ENCODE assay signal across 8 mouse cellular contexts in the genomic region with DNA sequence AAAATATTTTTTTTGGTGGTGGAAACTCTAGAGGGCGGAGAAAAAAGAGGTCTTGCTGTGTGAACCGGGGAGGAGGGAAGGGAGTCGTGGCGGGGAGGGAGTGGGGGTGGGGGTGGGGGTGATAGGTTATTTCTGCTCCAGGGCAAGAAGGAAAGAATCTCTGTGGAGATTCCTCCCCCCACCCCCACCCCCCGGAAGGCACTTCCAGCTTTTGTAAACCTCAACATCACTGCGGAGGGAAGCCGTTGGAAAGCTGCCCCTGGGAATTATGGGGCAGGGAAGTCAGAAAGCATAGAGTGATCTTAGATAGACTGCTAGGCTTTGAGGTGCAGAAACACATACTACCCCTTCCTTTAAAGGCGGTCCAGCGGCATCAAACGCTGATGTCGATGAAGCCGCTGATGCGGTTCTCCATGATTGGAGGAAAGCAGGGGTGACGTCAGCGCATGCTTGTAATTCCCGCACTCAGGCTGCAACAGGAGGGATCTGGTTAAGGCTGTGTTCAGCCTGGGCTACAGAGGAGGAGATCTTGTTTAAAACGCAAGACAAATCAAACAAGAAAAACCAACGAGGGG.
DNase-seq lines count a peak whose midpoint lies in the region; ATAC-seq and TF ChIP-seq lines count a peak whose summit lies in the region.

No protein-coding gene starts in this region.

- no peak for TF ChIP-seq CTCF in MEL (IDR thresholded peaks at IDR 0.05 in 2 of 3, conservative IDR thresholded peaks at IDR 0.05 in 1 of 3; ENCODE audit: control insufficient read depth in 1 of 3, insufficient read depth in 1 of 3, low read depth in 2 of 3, low read length in 3 of 3, poor library complexity in 1 of 3, severe bottlenecking in 1 of 3)
- TF ChIP-seq CTCF in lung, adult 2 months (IDR thresholded peaks at IDR 0.05; ENCODE audit: insufficient read depth, low read length): no peak

- peak overlapping the region; percentile 77 to 90 for H3K4me3 ChIP-seq in MEL (ENCODE audit: control insufficient read depth in 1 of 2, insufficient read depth in 1 of 2, low read depth in 2 of 2, low read length in 2 of 2)
- peak overlapping the region; percentile 60 for H3K4me3 ChIP-seq in hindbrain, embryonic 10.5 days
- H3K4me3 ChIP-seq in lung, adult 2 months (replicated peaks; ENCODE audit: extremely low read depth, low read depth, low read length): peak overlapping the region; percentile 60
- H3K4me3 ChIP-seq in neural tube, embryonic 15.5 days (replicated peaks): peak overlapping the region; percentile 51

- peak; percentile 87 for DNase-seq in MEL (ENCODE audit: low read depth, low spot score)
- peak; percentile 85 to 93 for DNase-seq in cerebellum, adult 18-20 months
- DNase-seq in hindbrain, embryonic 10.5 days (ENCODE audit: low spot score): peak; percentile 86
- DNase-seq in layer of hippocampus, adult 8-10 months (ENCODE audit: low spot score in 2 of 2): peak; percentile 77 to 80
- DNase-seq in lung, adult 2 months: peak; percentile 51
- peak; percentile 29 for DNase-seq in thymus, postnatal 25 days

- ATAC-seq in frontal cortex, adult (ENCODE audit: low TSS enrichment): peak; percentile 89
- ATAC-seq in neural tube, embryonic 15.5 days (ENCODE audit: low FRiP score): peak; percentile 96

- WGBS in hindbrain, embryonic 10.5 days: under 1% methylated on average over 18 of the region's 18 CpGs
- 3% methylated on average over 18 of the region's 18 CpGs for WGBS in lung, adult 2 months
- WGBS in neural tube, embryonic 15.5 days: 6% methylated on average over 18 of the region's 18 CpGs

- peak overlapping the region; percentile 57 for H3K27ac ChIP-seq in MEL (ENCODE audit: control insufficient read depth, low read depth, low read length)
- peak overlapping the region; percentile 88 for H3K27ac ChIP-seq in hindbrain, embryonic 10.5 days
- H3K27ac ChIP-seq in neural tube, embryonic 15.5 days (replicated peaks): peak overlapping the region; percentile 74

- peak in 1 of 2 experiments; percentile 59; a peak in 2 of 4 replicates for TF ChIP-seq POLR2A in MEL (IDR thresholded peaks at IDR 0.05; ENCODE audit: control insufficient read depth in 1 of 2, insufficient read depth in 1 of 2, low read depth in 1 of 2, low read length in 2 of 2, poor library complexity in 1 of 2)
- 0 out of 2 replicates have a peak, but pooled peaks have one; percentile 35 for TF ChIP-seq POLR2A in lung, adult 2 months (IDR thresholded peaks at IDR 0.05; ENCODE audit: borderline replicate concordance, extremely low read depth, low read depth, low read length)

- H3K4me1 ChIP-seq in MEL (ENCODE audit: control insufficient read depth in 1 of 2, insufficient read depth in 2 of 2, low read length in 2 of 2): peaks cover 8 to 30% of the 10 kb centered on the region in 2 experiments; a peak in 3 of 4 replicates
- H3K4me1 ChIP-seq in hindbrain, embryonic 10.5 days (replicated peaks): peaks cover 16% of the 10 kb centered on the region
- peaks cover 2% of the 10 kb centered on the region; the same call in 1 of the 2 replicates for H3K4me1 ChIP-seq in lung, adult 2 months (ENCODE audit: control insufficient read depth, insufficient read depth, low read length)
- H3K4me1 ChIP-seq in neural tube, embryonic 15.5 days: peaks cover 11% of the 10 kb centered on the region

- H3K4me2 ChIP-seq in neural tube, embryonic 15.5 days: peak overlapping the region; percentile 92

- H3K9me3 ChIP-seq in MEL (replicated peaks; ENCODE audit: insufficient read depth, low read length): no peaks in the 10 kb centered on the region
- H3K9me3 ChIP-seq in hindbrain, embryonic 10.5 days: no peaks in the 10 kb centered on the region
- H3K9me3 ChIP-seq in neural tube, embryonic 15.5 days (replicated peaks): no peaks in the 10 kb centered on the region

- no peak for TF ChIP-seq EP300 in MEL (IDR thresholded peaks at IDR 0.05; ENCODE audit: low read depth in 1 of 2, low read length in 2 of 2)

- no peak for TF ChIP-seq RAD21 in MEL (IDR thresholded peaks at IDR 0.05; ENCODE audit: low read depth, low read length)

- no peaks in the 10 kb centered on the region for H3K27me3 ChIP-seq in MEL (ENCODE audit: control insufficient read depth in 1 of 2, insufficient read depth in 2 of 2, low read length in 2 of 2)
- no peaks in the 10 kb centered on the region for H3K27me3 ChIP-seq in hindbrain, embryonic 10.5 days (ENCODE audit: insufficient read depth, poor library complexity, severe bottlenecking)
- no peaks in the 10 kb centered on the region for H3K27me3 ChIP-seq in neural tube, embryonic 15.5 days (replicated peaks)

- H3K9ac ChIP-seq in MEL (ENCODE audit: control insufficient read depth, low read depth, low read length, poor library complexity, severe bottlenecking): peak overlapping the region; percentile 72
- H3K9ac ChIP-seq in neural tube, embryonic 15.5 days (replicated peaks): peak overlapping the region; percentile 56

- peaks cover 0 to 16% of the 10 kb centered on the region in 2 experiments; a peak in 2 of 4 replicates for H3K36me3 ChIP-seq in MEL (ENCODE audit: control insufficient read depth in 1 of 2, insufficient read depth in 2 of 2, low read length in 2 of 2)
- H3K36me3 ChIP-seq in hindbrain, embryonic 10.5 days: no peaks in the 10 kb centered on the region
- H3K36me3 ChIP-seq in neural tube, embryonic 15.5 days: no peaks in the 10 kb centered on the region

- no peaks in the 10 kb centered on the region; the same call in 1 of the 2 replicates for H3K79me2 ChIP-seq in MEL (ENCODE audit: control insufficient read depth, insufficient read depth, low read length, poor library complexity)

TF ChIP-seq in MEL, 35 proteins besides CTCF, POLR2A, EP300 and RAD21:
- TF ChIP-seq HCFC1 (IDR thresholded peaks at IDR 0.05; ENCODE audit: low read depth, low read length) (no peak), NELFE (IDR thresholded peaks at IDR 0.05; ENCODE audit: low read depth, low read length) (no peak; the same call in 1 of the 2 replicates), GABPA (IDR thresholded peaks at IDR 0.05; ENCODE audit: low read depth, low read length) (no peak), CHD1 (IDR thresholded peaks at IDR 0.05; ENCODE audit: low read depth, low read length) (no peak), POLR2AphosphoS2 (IDR thresholded peaks at IDR 0.05; ENCODE audit: low read length) (no peak), NRF1 (IDR thresholded peaks at IDR 0.05; ENCODE audit: insufficient read depth, low read depth, low read length, poor library complexity, severe bottlenecking) (no peak), ZKSCAN1 (IDR thresholded peaks at IDR 0.05; ENCODE audit: low read depth, low read length) (no peak), MYB (IDR thresholded peaks at IDR 0.05; ENCODE audit: low read depth, low read length) (no peak), BHLHE40 (IDR thresholded peaks at IDR 0.05; ENCODE audit: borderline replicate concordance, low read depth, low read length) (no peak), TAL1 (IDR thresholded peaks at IDR 0.05; ENCODE audit: low read length) (no peak), USF1 (IDR thresholded peaks at IDR 0.05; ENCODE audit: low read depth, low read length) (no peak), TCF12 (IDR thresholded peaks at IDR 0.05; ENCODE audit: low read depth, low read length) (no peak), ZC3H11A (IDR thresholded peaks at IDR 0.05; ENCODE audit: low read depth, low read length) (no peak), MEF2A (IDR thresholded peaks at IDR 0.05; ENCODE audit: extremely low read depth, insufficient replicate concordance, low read depth, low read length, poor library complexity, severe bottlenecking) (no peak), RCOR1 (IDR thresholded peaks at IDR 0.05; ENCODE audit: low read depth, low read length) (0 out of 2 replicates have a peak, but pooled peaks have one; percentile 12), JUND (IDR thresholded peaks at IDR 0.05; ENCODE audit: low read depth, low read length) (no peak), ETS1 (IDR thresholded peaks at IDR 0.05; ENCODE audit: low read depth, low read length) (no peak), USF2 (IDR thresholded peaks at IDR 0.05; ENCODE audit: borderline replicate concordance in 1 of 2, insufficient read depth in 1 of 2, low read depth in 1 of 2, low read length in 2 of 2) (no peak), MAX (IDR thresholded peaks at IDR 0.05; ENCODE audit: low read length) (0 out of 2 replicates have a peak, but pooled peaks have one; percentile 28), MAFK (IDR thresholded peaks at IDR 0.05; ENCODE audit: borderline replicate concordance, low read depth, low read length) (no peak), CHD2 (IDR thresholded peaks at IDR 0.05; ENCODE audit: low read length) (no peak), UBTF (IDR thresholded peaks at IDR 0.05; ENCODE audit: borderline replicate concordance, insufficient read depth, low read depth, low read length) (no peak), TBP (IDR thresholded peaks at IDR 0.05; ENCODE audit: low read depth, low read length) (peak; percentile 69; the same call in 1 of the 2 replicates), ZMIZ1 (IDR thresholded peaks at IDR 0.05; ENCODE audit: low read depth, low read length) (no peak), SIN3A (IDR thresholded peaks at IDR 0.05; ENCODE audit: low read length) (no peak; the same call in 1 of the 2 replicates), MYC (IDR thresholded peaks at IDR 0.05; ENCODE audit: low read depth, low read length) (no peak), KAT2A (conservative IDR thresholded peaks at IDR 0.05; ENCODE audit: low read depth, low read length) (no peak), SMC3 (IDR thresholded peaks at IDR 0.05; ENCODE audit: low read depth, low read length) (peak; percentile 10; the same call in 1 of the 2 replicates)
TF ChIP-seq in MEL: peak in this region for 4.

Comparison
In these comparisons a context has a peak if more than half of its experiments do, and no peak if none do; other contexts are left out.
1. Peak in every context shown above with its lines: DNase-seq, ATAC-seq, H3K4me3 ChIP-seq and H3K27ac ChIP-seq.
2. DNase-seq: peak in every context shown above with its lines; median percentile 89 in cerebellum, adult 18-20 months; 87 in MEL; 86 in hindbrain, embryonic 10.5 days; 78 in layer of hippocampus, adult 8-10 months; 51 in lung, adult 2 months; 29 in thymus, postnatal 25 days.